Mouse (Mus musculus) Patski (cell line): Measurements from ENCODE around the gene C1qtnf5. TPM values are rescaled to one million over a fixed set of nuclear protein-coding genes. Genes with fewer than 3 reads are reported as not detected.

Experiments
- ATAC-seq: fragments of 100-300 bp; one replicate; pipeline ENCODE4 v1.8.0; 2021
- CTCF ChIA-PET: fragments of 350-600 bp; sonication (Branson Sonifier 250); formaldehyde crosslinking; loops from one replicate; lab custom pipeline; 2022; ENCODE audit warnings: inconsistent platforms; lab: Charles Lee
- POLR2A ChIA-PET: fragments of 350-600 bp; sonication (Branson Sonifier 250); formaldehyde crosslinking; loops from one replicate; lab custom pipeline; 2022; ENCODE audit warnings: antibody characterized with exemption, inconsistent platforms; lab: Charles Lee
- DNase-seq: peaks from one replicate; pipeline ENCODE4 v3.0.0-alpha.2; 2011; ENCODE audit warnings: low read depth, low spot score
- H3K27me3 ChIP-seq: fragments of 371-371 bp; one replicate; pipeline ENCODE4 v1.5.1; 2021
- CTCF ChIP-seq: fragments of 100-300 bp; IDR thresholded peaks from one replicate; pipeline ENCODE4 v1.5.1; 2021
- in situ Hi-C: fragments of 300-500 bp; cut with MboI; formaldehyde crosslinking; loops from 3 replicates; pipeline ENCODE4 v1.11.1; 2018; ENCODE audit warnings: low pct_unique_long_range_greater_than_20kb, mixed read lengths
- polyA plus RNA-seq: library from polyadenylated mRNA; unstranded; gene quantifications from one replicate; pipeline ENCODE4 v1.2.3, GENCODE M21; 2021

The C1qtnf5 gene
- polyA plus RNA-seq, 1 experiment from 2014 or later: 0.15 TPM

GRCm38 (mm10) chr9:44126746-44127145 lies 19.7 kb downstream of the C1qtnf5 start:
- in situ Hi-C loops: loop anchor here (10.0 kb wide), 1 partner anchor 108 kb away; the partner anchor contains the start of gene Cbl
- POLR2A ChIA-PET: interaction anchor here (0.6 to 1.3 kb wide), 3 partner anchors 97 to 572 kb away, joined by 3 to 4 read pairs (median 3); no protein-coding TSS in a partner anchor
- CTCF ChIA-PET: interaction anchor here (1.0 to 1.6 kb wide), 4 partner anchors 9 to 108 kb away, joined by 3 to 5 read pairs (median 4); partner anchors contain the start of gene Cbl
- no peaks in the 10 kb centered on the region for H3K27me3 ChIP-seq
- DNase-seq: no peak
- ATAC-seq: no peak
- no peak for TF ChIP-seq CTCF

- in situ Hi-C loops: loop anchor here (10.0 kb wide), 1 partner anchor 107 kb away; the partner anchor contains the start of gene Cbl
- POLR2A ChIA-PET: interaction anchor here (0.6 to 0.9 kb wide), 3 partner anchors 102 to 571 kb away, joined by 3 to 7 read pairs (median 4); no protein-coding TSS in a partner anchor
Observed at GRCm38 (mm10) chr9:44127351-44127801, 20.3 kb downstream of the C1qtnf5 start.

GRCm38 (mm10) chr9:44129633-44130032 lies 22.6 kb downstream of the C1qtnf5 start:
- POLR2A ChIA-PET: no interaction called here
- CTCF ChIA-PET: interaction anchor here (1.5 kb wide), 1 partner anchor 232 kb away, joined by 3 read pairs; the partner anchor contains the start of gene Vps11
- TF ChIP-seq CTCF: no peak
- in situ Hi-C loops: loop anchor here (10.0 kb wide), 1 partner anchor 105 kb away; the partner anchor contains the start of gene Cbl
- DNase-seq (no peak), ATAC-seq (no peak)
- H3K27me3 ChIP-seq: no peaks in the 10 kb centered on the region

More at GRCm38 (mm10) chr9:44127351-44127801, 20.3 kb downstream of the C1qtnf5 start:
- DNase-seq: no peak
- H3K27me3 ChIP-seq: no peaks in the 10 kb centered on the region
- CTCF ChIA-PET: no interaction called here
- ATAC-seq: no peak
- TF ChIP-seq CTCF: no peak

- ChIA-PET CTCF (interaction anchor here (1.5 kb wide), 1 partner anchor 232 kb away, joined by 3 read pairs; the partner anchor contains the start of gene Vps11), POLR2A (no interaction called here)
- no peak for TF ChIP-seq CTCF
- DNase-seq (no peak), ATAC-seq (no peak)
- in situ Hi-C loops: no loop called here
- H3K27me3 ChIP-seq: no peaks in the 10 kb centered on the region
Observed at GRCm38 (mm10) chr9:44130034-44130433, 23.0 kb downstream of the C1qtnf5 start.

GRCm38 (mm10) chr9:44130581-44131275 lies 23.7 kb downstream of the C1qtnf5 start:
- DNase-seq (no peak), ATAC-seq (no peak)
- ChIA-PET CTCF (interaction anchor here (1.3 kb wide), 1 partner anchor 12 kb away, joined by 4 read pairs; no protein-coding TSS in a partner anchor), POLR2A (no interaction called here)
- TF ChIP-seq CTCF: no peak
- in situ Hi-C loops: no loop called here
- H3K27me3 ChIP-seq: no peaks in the 10 kb centered on the region

GRCm38 (mm10) chr9:44131276-44131590 lies 24.2 kb downstream of the C1qtnf5 start:
- POLR2A ChIA-PET: no interaction called here
- in situ Hi-C loops: no loop called here
- ATAC-seq (no peak), DNase-seq (no peak)
- no peaks in the 10 kb centered on the region for H3K27me3 ChIP-seq
- no peak for TF ChIP-seq CTCF
- CTCF ChIA-PET: interaction anchor here (0.8 to 1.3 kb wide), 2 partner anchors 12 to 66 kb away, joined by 3 to 4 read pairs; no protein-coding TSS in a partner anchor

GRCm38 (mm10) chr9:44132200-44132599 lies 25.2 kb downstream of the C1qtnf5 start:
- TF ChIP-seq CTCF: no peak
- POLR2A ChIA-PET: no interaction called here
- DNase-seq: no peak
- no peak for ATAC-seq
- CTCF ChIA-PET: interaction anchor here (0.8 to 1.3 kb wide), 2 partner anchors 13 to 65 kb away, joined by 3 to 4 read pairs; no protein-coding TSS in a partner anchor
- H3K27me3 ChIP-seq: no peaks in the 10 kb centered on the region
- in situ Hi-C loops: no loop called here

- ATAC-seq (no peak), DNase-seq (no peak)
- CTCF ChIA-PET: no interaction called here
- no peaks in the 10 kb centered on the region for H3K27me3 ChIP-seq
- POLR2A ChIA-PET: interaction anchor here (0.6 kb wide), 1 partner anchor 213 kb away, joined by 4 read pairs; no protein-coding TSS in a partner anchor
- in situ Hi-C loops: no loop called here
- TF ChIP-seq CTCF: no peak
Observed at GRCm38 (mm10) chr9:44133287-44133686, 26.2 kb downstream of the C1qtnf5 start.

- TF ChIP-seq CTCF: no peak
- ATAC-seq: peak; percentile 10
- ChIA-PET POLR2A (interaction anchor here (0.6 kb wide), 1 partner anchor 212 kb away, joined by 4 read pairs; no protein-coding TSS in a partner anchor), CTCF (no interaction called here)
- peak; percentile 31 for DNase-seq
- in situ Hi-C loops: no loop called here
- no peaks in the 10 kb centered on the region for H3K27me3 ChIP-seq
Observed at GRCm38 (mm10) chr9:44134101-44134850, 27.2 kb downstream of the C1qtnf5 start, which contains the start of gene Mcam. TSS of gene Mcam (plus strand) at chr9:44134469.
